Mouse (Mus musculus): ENCODE measurements at regions not wholly inside any gene's neighbourhood (a gene's known extent, or its start where the extent isn't known, plus 50 kb on each side); places are given as distances from the start of the nearest gene placed in this dataset.

DNA sequence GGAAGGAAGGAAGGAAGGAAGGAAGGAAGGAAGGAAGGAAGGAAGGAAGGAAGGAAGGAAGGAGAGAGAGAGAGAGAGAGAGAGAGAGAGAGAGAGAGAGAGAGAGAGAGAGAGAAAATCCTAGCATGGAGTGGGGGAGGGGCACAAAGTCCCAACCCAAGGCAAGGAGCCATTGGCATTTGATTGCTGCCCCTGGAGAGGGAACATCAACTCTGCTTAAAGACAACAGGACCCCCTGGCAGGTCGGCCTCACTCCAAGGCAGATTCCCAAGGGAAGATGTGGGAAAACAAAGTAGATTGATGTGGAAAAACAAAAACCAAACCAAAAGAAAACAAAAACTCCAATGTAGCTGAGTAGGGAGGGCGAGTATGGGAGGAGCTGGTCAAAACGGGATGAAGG, 49.9 kb upstream of the Fzd10 start:
- DNase-seq: no peak

DNA sequence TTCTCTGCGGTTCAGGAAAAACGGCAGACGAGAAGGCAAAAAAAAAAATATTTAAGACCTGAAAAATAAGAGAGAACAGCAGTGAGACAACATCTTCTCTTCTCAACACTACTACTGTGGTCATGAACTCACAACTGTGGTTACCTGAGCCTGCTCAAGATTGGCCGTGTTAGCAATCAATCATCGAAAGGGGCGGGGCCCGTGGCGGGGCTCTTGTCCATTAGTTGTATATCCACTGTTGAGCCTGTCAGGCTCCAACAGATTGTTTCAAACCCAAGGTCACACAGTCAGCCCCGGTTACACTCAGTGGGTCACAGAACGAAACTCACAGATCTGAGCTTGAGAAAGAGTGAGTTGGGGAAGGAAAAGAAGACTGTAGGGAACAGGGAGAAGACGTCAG, 50.8 kb upstream of the Fzd10 start:
- DNase-seq: no peak

DNA sequence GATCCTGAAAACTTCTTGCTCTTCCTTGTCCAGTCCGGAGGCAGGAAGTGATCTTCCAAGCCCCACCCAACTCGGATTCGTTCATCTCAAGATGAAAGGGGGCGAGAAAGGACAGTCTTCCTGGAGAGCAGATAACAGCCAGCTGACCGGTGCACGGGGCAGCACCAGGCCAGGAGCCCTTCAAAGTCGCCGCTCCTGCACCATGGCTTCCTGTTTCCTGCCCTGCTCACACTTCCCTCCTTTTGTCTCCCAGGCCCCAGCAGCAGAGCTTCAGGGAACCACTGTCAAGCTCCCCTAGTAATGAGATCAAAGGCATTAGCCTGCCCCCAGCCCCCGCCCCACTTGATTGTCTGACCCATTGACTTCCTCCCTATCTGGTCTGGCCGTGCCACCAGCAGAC, 58.6 kb upstream of the Fzd10 start:
- DNase-seq: no peak

DNA sequence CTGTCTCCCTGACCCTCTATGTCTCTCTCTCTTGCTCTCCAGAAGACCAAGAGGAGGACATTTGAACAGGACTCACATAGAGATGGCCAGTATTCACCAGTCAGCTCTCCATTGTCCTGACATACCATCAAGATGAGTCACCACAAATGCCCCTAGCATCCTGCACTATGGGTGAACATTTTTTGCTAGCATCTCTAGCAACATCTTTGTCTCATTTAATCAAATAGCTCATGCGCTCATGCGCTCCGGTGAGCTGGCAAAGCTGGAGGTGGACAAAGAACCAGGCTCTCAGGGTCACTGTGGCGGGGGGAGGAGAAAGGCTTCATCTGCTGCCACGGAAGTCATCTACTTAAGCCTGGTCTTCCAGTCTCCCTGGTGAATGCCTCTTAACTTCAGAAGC, 62.0 kb upstream of the Fzd10 start:
- no peak for DNase-seq

DNA sequence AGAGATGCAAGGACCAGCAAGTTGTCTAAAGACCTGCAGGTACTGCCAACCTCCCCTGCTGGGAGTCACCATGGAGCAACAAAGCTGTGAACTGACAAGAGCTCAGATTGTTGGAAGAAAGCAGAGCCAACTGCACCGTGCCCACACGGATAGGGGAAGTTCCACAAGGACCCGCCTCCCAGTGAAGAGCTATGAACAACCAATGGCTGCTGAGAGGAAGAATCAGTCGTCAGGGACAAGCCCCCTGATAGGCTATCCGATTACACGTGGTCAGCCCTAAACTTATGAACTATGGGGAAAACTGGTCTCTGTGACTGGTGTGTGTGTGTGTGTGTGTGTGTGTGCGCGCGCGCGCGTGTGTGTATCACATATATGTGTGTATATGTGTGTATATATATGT, 63.4 kb upstream of the Fzd10 start:
- DNase-seq: no peak

DNA sequence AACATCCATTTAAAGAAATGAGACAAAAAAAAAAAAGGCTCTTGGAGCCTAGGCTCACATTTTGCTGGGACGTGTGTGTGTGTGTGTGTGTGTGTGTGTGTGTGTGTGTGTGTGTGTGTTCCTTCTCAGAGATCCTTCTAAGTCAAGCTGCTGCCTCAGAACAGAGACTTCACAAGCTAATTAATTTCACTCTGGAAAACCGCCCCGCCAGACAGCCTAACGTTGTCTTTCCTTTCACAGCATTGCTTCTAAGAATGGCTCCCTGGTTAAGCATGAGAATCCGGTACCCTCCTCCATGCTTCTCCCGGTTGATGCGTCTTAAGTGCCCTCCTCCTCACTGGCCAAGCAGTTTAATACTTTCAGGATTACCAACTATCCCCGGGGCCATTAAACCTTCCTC, 64.3 kb upstream of the Fzd10 start:
- DNase-seq: no peak

DNA sequence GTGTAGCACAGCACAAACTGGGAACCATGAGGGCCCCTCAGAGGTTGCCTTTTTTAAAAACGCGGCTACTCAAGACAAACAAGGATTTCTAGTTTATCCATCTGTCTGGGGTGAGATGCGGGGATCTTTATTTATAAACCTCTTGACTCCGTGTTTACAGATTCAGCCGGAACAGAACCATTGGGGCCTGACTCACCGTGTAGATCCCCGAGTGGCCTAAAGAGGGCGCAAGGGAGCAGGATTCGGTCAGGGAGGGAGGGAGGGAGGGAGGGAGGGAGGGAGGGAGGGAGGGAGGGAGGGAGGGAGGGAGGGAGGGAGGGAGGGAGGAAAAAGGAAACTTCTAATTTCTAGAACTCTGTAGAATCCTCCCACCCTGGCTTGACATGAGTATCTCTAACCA, 73.4 kb upstream of the Fzd10 start:
- DNase-seq: no peak

DNA sequence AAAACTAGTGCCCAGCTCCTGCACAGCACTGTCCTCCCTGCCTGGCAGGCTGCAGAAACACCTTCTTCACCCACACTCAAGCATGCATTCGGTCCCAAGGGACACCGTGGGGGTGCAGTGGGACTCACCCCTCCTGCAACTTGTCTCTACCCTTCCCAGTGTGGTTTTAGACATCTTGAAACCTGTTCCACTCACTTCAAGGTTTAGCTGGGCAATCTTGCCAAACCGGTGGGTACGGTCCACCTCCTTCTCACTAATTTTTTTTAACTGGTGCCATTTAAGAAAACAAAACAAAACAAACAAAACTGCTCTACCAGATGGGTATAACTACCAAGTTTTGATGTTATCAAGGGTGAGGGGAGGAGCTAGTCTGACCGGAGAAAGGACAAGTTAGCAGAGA, 74.2 kb upstream of the Fzd10 start:
- DNase-seq: no peak

DNA sequence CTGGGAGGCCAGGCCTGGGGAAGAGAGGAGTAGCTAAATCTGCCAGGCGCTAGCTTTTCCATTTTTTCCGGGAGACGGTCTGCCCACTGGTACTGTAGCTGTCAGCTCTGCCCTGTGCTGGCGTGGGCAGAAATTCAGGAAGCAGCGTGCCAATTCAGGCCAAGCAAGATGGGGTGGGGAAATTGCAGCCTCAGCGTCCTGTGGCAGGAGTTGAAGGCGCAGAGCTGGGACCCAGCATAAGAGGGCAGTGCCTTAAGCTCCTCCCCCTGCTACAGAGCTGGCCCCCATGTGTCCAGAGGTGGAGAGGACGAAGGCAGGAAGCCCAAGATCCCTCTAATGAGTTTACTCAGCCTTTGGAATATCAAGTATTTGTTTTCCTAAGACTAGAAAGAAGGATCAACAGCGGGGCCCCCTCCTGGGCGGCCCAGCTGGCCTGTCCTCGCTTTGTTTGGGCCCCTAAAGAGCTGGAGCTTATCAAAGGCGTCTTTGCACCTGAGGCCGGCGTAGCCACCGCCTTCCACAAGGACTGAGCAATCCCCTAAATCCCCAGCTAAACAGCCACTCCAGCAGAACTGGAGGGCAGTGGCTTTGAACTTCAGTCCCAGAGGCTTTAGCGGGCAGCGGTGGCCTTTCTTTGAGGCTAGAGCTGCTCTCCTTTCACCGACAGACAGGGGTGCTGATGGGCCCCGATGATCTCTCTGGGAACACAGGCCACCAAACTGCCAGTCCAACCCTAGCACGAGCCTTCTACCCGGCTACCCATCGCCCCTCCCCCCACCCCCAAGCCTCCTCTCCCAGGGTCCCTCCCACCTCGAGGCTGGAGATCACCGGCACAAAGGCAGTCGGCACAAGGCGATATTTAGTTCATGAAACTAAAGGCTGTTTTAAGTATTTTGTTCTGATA, 76.0 kb upstream of the Fzd10 start:
- DNase-seq: no peak

DNA sequence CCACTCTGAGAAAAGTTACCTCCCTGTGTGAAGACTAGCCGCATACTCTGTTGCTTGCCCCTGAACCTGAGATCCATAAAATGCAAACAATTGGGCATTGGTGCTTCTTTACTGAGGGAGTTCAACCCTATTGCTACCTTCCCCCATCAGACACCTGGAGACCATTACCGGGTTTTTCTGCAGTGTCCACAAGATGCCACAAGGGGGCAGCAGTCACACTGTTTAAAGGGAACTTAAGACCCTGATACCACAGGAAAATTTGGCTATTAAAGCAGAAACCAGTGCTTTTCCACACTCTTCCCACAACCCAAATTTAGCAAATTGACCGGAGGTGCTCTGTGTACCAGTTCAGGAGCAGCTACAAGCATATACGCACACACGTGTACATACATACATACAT, 78.0 kb upstream of the Fzd10 start:
- DNase-seq: no peak

DNA sequence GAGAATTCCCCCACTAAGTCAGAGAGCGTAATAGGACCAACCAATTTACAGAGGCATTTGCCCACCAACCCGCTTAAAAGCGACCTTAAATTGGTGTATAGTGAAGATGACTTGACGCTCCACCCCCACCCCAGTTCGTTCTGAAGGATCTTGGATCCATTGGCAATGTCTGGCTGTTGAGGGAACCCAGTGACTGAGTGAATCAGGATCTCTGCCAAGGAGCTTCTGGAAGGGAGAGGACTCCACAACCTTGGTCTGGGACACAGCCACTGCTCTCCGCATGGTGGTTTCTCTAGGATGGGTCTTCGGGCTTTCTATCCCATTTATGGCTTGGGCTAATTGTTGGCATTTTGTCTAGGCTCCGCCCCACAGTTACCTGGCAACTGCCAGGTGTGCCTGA, 83.3 kb upstream of the Fzd10 start:
- DNase-seq: no peak

DNA sequence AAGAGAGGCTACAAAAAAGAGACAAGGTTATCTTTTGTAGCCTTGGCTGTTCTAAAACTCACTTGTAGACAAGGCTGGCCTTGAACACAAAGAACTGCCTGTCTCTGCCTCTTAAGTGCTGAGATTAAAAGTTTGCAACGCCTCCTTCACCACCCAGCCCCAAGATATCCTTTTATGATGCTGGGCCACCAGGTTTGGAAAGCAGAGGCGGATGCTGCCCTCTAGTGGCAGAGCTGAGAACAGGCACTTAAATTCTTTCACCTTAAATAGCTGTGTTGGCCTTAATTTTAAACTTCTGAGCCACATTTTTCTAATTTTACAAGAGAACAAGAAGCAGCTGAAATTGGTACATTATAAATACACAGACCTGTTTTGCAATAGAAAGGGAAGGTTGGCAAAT, 82.5 kb upstream of the Tmem132d start:
- DNase-seq: peak; percentile 7

DNA sequence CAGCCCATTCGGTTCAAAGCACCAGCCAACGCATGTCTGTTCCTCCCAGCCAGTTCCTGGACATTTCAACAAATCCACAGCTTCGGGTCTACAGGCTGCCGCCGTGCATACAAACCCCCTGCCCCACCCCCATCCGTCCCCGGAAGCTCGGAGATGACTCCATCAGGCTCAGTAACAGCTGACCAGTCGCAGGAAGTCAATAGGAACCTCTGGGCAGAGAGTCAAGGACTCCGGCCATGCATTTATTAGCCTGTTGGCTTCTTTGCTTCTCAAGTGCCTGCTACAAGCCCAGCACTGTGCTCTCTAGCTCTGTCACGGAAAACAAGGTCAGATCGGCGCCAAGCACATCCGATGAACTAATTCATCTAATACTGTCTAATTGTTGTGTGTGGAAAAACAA, 80.4 kb upstream of the Tmem132d start:
- DNase-seq: peak; percentile 43

DNA sequence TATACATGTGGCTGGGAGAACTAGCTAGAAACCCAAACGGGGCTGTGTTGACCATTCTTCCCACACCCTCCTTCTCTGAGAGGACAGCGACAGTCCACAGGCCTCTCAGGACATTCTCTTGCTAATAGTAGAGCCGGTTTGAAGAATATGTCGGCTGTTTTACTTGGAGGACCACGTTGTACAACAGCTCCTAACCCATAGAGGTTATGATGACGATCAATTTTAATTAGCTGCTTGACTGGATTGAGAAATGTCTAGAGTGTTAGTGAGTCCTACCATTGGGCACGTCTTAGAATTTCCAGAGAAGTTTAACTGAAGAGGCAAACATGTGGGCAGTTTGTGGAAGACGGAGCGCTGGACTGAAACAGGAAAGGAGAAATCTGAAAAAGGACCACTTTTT, 79.7 kb upstream of the Tmem132d start:
- no peak for DNase-seq

DNA sequence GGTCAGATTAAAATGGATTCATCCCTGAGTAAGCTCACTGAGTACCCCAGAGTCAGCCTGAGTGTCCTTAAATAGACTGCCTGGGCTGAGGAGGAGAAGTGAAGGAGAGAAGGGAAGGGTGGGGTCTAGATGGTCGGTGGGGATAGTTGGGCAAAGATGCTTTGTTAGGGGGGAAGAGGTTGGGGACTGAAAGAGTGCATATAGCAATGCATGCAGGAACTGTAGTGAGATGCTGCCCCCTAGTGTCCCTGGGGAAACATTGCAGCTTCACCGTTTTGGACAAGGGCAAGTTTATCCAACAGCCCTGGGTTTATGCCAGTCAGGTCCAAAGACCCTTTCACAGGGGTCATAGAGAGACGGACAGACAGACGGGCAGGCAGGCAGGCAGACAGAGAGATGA, 71.6 kb upstream of the Tmem132d start:
- DNase-seq: peak; percentile 39

DNA sequence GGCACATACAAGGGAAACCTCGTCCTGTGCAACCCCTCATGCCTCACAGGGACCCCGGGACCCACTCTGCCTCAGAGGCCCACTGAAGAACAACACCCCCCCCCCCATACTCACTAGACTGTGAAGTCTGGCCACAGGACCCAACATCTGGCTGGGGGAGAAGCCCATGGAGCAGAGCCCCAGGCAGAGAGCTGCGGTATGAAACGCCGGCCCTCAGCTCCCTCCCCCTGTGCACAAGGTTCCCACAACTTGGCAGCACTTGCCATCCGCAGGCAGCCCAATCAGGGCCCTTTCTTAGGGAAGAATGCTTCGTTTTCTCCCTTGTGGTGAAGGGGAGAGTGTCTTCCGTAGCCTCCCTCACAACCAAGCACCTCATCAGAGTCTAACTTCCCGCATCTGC, 66.6 kb upstream of the Tmem132d start:
- DNase-seq: no peak

DNA sequence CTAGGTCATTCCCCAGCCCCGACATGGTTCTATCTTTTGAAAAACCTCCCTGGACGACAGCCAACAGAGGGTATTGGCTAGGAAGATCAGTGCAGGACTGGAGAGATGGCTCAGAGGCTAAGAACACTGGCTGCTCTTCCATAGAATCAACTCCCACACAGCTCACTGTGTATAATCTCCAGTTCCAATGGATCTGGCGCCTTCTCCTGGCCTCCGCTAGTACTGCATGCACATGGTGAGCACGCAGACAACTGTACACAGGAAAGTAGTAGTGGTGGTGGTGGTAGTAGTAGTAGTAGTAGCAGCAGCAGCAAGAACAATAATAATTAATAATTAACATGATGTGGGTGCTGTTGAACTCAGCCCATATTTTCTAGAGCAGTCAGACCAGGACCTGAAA, 66.2 kb upstream of the Tmem132d start:
- DNase-seq: peak; percentile 15

DNA sequence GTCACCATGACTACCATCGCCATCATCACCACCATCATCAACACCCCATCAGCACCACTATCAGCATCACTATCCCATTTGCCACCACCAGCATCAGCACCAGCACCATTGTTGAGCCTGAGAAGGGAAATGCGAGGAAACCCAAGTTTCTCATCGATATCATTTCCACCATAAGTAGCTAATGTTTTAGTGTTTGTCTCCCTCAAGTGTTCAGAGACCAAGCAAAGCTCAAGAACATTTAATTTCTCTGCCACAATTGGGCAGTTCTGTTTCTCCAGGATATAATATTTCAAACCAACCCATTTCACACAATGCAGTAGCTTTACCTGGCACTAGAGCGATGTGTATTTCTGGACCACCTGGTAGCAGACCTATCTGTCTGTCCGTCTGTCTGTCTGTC, 59.7 kb upstream of the Tmem132d start:
- DNase-seq: no peak

DNA sequence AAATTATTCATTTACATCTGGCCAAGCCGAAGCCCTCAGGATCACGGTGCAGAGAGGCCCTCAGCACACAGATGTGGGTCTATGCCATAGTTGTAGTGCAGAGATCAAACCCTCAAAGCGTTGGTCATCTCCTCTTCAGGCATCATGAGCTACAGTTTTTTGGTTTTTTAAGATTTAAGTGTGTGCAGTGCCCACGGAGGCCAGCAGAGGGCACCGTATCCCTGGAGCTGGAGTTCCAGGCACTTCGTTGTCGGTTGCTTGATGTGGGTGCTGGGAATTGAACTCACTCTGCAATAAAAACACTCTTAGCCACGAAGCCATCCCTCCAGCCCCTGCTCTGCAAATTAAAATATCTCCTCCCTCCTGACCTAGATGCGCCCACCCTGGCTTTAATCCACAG, 58.3 kb upstream of the Tmem132d start:
- DNase-seq: no peak

DNA sequence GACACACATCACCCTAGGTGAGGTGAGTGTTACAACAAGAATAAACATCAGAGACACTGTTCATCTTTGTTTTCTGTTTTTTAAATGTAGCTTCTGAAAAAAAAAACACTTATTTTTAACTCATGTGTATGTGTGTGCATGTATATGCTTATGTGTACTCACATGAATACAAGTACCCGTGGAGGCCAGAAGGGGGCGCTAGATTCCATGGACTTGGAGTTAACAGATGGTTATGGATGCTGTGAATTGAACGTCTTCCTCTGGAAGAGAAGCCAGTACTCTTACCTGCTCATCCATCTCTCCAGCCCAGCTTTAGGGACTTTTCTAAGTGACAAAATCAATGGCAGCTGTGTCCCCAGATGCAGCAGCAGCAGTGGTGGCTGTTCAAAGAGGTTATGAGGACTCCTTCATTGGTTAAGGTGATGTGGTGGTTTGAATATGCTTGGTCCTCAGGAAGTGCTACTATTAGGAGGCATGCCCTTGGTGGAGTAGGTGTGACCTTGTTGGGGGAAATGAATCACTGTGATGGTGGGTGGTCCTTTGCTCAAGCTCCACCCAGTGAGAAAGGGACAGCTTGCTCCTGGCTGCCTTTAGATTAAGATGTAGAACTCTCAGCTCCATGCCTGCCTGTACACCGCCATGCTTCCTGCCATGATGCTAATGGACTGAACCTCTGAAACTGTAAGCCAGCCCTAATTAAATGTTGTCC, 56.1 kb upstream of the Tmem132d start:
- DNase-seq: no peak

DNA sequence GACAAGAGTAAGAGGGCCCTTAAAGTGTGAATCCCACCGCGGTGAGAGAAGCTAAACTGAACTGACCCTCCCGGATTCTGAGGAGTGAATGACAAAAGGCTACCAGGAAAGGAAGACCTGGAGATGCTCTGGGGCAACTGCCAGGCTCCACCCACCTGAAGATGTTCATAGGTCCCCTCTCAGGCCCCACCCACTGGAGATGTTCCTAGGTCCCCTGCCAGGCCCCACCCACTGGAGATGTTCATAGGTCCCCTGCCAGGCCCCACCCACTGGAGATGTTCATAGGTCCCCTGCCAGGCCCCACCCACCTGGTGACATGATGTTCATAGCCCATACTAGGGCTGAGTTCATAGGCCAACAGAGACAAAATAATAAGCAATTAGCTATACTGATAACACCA, 54.5 kb upstream of the Tmem132d start:
- DNase-seq: no peak

DNA sequence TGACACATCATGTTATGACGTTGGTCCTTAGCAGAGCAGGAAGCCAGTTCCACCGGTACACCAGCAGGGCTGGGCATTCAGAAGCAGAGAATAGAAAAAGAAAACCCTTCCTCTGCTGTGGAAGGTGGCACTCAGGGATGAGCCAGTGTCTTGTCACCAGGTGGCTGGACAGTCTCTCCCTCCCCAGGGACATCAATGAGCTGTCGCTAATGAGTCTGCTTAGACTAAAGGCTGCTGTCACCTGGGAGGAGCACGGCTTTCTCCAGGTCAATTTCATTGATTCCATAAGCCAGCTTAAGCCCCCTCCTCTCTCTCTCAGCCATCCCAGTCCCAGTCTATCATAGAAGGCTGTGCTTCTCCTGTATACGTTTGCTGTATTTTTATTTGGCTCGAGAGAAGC, 51.2 kb upstream of the Tmem132d start:
- DNase-seq: no peak

DNA sequence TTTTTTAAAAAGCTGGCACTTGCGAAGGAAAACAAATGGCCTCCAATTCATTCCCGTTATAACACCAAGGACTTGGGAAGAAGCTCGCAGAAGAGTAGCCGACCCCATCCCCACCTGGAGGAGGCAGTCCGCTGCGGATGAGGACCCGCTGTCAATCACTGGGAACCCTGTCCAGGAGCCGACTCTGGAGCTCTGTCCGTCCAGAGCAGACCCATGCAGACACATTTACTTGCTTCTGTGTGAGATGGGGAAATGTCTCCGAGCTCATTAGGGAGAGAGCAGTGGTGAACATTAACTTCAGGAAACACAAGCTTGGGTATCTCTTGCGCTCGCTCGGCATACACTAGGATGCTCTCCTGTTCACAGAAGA, 50.5 kb upstream of the Tmem132d start:
- DNase-seq: no peak

DNA sequence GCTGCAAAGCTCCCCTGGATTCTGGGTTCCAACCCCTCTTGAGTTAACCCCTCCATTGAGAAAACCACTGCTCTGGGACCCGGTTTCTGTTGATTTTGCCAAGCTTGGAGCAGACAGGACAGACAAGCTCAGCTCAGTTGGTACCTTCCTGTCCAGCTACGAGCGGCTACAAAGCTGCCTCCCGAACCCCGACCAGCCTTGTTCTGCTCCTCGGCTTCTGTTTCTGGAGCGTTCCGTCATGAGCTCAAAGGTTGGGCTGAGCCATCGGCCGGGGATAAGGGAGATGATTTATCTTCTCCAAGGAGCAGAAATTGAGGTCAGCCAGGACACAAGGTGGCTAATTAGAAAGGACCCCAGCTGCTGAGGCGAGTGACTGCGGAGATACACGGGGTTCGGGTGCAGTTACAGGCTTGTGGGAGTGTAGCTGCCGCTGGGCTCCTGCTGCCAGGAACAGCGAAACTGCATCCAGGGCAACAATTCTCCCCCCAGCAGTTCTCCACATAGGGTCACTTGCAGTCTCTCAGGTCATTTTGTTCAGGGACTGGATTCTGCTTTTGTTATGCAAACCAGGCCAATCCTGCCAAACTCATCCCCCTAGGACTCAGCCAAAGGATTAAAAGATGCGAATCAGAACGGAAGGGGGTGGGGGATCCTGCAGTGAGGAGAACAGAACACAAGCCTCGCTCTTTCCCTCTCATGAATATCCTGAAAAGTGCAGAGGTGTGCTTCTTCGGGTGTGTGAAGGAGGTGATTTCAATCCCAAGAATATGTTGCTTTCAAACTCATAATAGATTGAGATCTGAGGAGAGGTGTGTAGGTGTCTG, 50.0 kb upstream of the Tmem132d start:
- DNase-seq: no peak
